Mouse (Mus musculus): ENCODE data around the gene Crtac1.

- TF ChIP-seq POLR2A (IDR thresholded peaks at IDR 0.05; ENCODE audit: control insufficient read depth, extremely low read depth, insufficient read depth, low read length, poor library complexity) (no peak), CTCF (IDR thresholded peaks at IDR 0.05; ENCODE audit: borderline replicate concordance, control insufficient read depth, extremely low read depth, insufficient read depth, low read length, poor library complexity) (no peak)
Measured at GRCm38 (mm10) chr19:42258596-42258995, 173.0 kb downstream of the Crtac1 start.
